Mouse (Mus musculus) splenic B cell, adult 2 months (primary cell): ENCODE data around the gene Ttll11.

Experiments used
- DNase-seq: peaks from one replicate; pipeline ENCODE4 v3.0.0-alpha.2; 2011; ENCODE audit warnings: low read depth, low spot score
- H3K27me3 ChIP-seq: 2 replicates; pipeline ENCODE4 v1.6.1; 2012; ENCODE audit warnings: mild to moderate bottlenecking, low read length, moderate library complexity, mixed read lengths; ENCODE audit not compliant: control insufficient read depth, poor library complexity, insufficient read depth, severe bottlenecking
- H3K36me3 ChIP-seq: 2 replicates; pipeline ENCODE4 v1.6.1; 2012; ENCODE audit warnings: mild to moderate bottlenecking, low read length, moderate library complexity, mixed read lengths; ENCODE audit not compliant: control insufficient read depth, poor library complexity, insufficient read depth, severe bottlenecking

Gene Ttll11

DNA sequence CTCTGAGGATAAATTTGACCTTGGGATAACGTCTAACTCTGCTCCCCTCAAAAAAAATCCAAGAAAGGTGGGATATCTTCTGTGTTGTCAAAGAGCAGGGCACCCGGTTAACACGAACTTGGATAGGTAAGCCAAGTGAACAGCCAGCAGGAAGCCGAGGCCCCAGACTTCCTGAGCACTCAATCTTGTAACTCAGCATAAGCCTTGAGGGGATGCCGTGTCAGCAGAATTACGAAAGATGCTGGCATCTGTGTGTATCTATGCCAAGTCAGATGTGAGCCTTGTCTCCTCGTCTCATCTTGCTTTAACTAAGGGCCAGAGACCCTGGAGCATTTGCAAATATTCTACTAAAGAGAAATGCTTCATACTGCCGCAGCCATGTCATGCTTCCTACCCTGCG, 36.8 kb downstream of the Ttll11 start:
- H3K36me3 ChIP-seq, result no peaks in the 10 kb centered on the region
- H3K27me3 ChIP-seq, result no peaks in the 10 kb centered on the region
- DNase-seq, result no peak

DNA sequence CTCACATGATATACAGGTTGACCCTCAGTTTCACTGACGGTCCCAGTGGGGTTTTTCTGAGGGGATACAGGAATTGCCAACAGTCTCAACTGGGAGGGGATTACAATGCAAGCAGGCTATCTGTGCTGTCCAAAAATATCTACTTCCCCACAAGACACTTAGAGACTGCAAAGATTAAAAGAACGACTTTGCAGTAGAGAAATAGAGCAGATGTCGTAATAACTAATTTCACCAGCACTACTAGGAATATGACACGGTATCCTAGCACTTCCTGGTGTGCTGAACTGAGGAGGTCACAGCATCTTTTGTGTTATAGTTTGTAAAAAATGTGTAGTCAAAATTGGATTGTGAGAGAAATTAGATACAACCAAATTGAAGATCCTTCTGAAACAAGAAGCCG, 44.7 kb downstream of the Ttll11 start:
- H3K36me3 ChIP-seq, result no peaks in the 10 kb centered on the region
- no peaks in the 10 kb centered on the region for H3K27me3 ChIP-seq
- no peak for DNase-seq

DNA sequence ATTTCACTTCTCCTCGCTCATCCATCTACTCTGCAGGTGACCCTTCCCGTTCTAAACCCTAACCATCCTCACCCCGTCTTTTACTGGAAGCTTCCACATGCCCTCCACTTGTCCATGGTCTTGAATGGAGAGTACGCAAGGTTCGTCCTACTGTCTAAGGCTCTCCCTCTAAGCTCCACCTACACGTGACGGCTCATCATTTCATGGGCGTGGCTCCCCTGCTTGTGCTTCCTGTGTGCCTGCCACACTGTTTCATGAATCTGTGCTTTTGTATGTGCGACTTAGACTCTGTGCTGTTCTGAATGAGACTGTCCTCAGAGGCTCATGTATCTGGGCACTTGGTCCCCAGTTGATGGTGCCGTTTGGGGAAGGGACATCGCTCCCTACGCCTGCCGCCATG, 46.6 kb downstream of the Ttll11 start:
- Histone ChIP-seq H3K36me3 (no peaks in the 10 kb centered on the region), H3K27me3 (no peaks in the 10 kb centered on the region)
- no peak for DNase-seq

DNA sequence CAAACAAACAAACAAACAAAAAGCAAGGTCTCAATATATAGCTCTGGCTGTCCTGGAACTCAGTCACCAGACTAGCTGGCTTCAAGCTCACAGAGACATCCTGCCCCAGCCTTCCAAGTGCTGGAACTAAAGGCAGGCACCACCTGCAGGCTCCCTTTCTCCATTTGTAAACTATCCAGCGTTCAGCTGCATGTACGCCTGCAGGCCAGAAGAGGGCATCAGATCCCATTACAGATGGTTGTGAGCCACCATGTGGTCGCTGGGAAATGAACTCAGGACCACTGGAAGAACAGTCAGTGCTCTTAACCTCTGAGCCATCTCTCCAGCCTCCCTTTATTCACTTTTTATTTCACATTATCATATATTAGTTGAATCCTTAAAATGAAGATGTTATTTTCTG, 48.1 kb downstream of the Ttll11 start:
- peak; percentile 11 for DNase-seq
- H3K36me3 ChIP-seq, result no peaks in the 10 kb centered on the region
- H3K27me3 ChIP-seq, result no peaks in the 10 kb centered on the region

DNA sequence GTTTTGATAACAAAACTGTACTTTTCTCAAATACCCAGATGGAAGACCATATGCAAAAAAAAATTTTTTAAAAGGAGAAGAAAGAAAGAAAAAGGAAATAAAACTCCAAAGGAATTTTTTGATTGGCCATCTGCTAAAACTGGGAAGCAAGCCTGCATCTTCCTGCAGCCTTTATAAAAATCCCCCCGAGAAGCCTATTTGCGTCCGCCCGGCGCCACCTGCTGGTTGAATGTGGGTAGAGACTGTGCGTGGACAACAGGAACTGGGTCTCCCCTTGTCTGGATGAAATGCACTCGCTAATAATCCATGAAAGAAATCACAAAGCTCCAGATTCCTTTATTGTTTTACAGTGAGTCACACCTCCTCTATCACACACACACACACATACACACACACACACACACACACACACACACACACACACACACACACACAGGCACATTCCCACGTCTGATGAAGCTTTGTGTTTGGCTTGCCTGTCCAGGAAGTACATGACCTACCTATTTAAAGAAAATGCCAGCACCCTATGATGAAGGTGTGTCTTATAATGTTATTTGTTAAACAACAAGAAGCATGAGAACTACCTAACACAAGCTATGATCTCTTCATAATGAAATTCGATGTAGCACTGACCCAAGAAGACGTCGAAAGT, 49.1 kb downstream of the Ttll11 start:
- DNase-seq, result peak; percentile 72
- Histone ChIP-seq H3K27me3 (no peaks in the 10 kb centered on the region), H3K36me3 (no peaks in the 10 kb centered on the region)

GRCm38 (mm10) chr2:35928133-35928532, 51.6 kb downstream of the Ttll11 start:
- Histone ChIP-seq H3K27me3 (no peaks in the 10 kb centered on the region), H3K36me3 (no peaks in the 10 kb centered on the region)
- no peak for DNase-seq

DNA sequence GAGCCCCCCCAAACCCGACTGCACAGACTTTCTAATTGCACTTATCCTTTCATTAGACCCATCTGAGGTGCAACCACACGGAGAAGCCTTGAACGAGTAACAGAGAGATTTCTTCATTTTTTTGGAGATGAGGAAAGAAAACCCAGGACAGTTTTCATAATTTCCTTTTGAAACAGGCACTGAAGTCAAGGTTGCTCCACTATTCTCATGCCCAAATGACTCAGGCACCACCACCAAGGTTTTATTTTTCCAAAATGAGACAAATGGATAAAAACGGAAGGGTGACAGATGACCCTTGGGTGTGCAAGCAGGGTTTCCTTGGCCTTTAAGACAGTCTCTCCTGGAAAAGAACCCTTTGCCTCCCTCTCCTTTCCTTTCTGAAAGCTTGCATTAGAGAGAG, 54.8 kb downstream of the Ttll11 start:
- DNase-seq, result no peak
- Histone ChIP-seq H3K36me3 (no peaks in the 10 kb centered on the region), H3K27me3 (no peaks in the 10 kb centered on the region)

- no peak for DNase-seq
- Histone ChIP-seq H3K36me3 (no peaks in the 10 kb centered on the region), H3K27me3 (no peaks in the 10 kb centered on the region)
Observed at GRCm38 (mm10) chr2:35922956-35923355, 56.8 kb downstream of the Ttll11 start.

DNA sequence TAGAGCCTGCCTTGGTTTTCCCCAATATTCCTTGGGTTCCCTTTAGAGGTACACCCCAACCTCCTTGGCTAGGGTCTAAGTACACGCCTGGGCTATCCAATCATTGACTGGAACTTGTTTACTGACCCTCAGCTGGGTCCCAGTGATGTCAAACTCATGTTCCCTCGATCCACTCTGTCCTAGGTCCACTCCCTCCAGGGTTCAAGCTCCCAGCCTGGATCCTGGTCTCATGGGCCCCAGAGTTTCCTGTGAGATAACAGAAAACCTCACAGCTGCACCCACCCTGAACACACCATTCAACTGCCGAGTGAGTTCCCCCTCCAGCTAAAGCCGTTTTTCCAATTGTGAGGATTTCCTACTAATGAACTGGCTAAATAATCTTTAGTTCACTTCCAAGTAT, 67.6 kb downstream of the Ttll11 start:
- Histone ChIP-seq H3K27me3 (no peaks in the 10 kb centered on the region), H3K36me3 (no peaks in the 10 kb centered on the region)
- DNase-seq, result no peak

GRCm38 (mm10) chr2:35911675-35912074, 68.0 kb downstream of the Ttll11 start:
- Histone ChIP-seq H3K27me3 (no peaks in the 10 kb centered on the region), H3K36me3 (no peaks in the 10 kb centered on the region)
- no peak for DNase-seq

- H3K36me3 ChIP-seq, result no peaks in the 10 kb centered on the region
- no peak for DNase-seq
- no peaks in the 10 kb centered on the region for H3K27me3 ChIP-seq
Observed at GRCm38 (mm10) chr2:35910740-35911139, 69.0 kb downstream of the Ttll11 start.

GRCm38 (mm10) chr2:35909353-35909752, 70.4 kb downstream of the Ttll11 start:
- Histone ChIP-seq H3K36me3 (no peaks in the 10 kb centered on the region), H3K27me3 (no peaks in the 10 kb centered on the region)
- no peak for DNase-seq

DNA sequence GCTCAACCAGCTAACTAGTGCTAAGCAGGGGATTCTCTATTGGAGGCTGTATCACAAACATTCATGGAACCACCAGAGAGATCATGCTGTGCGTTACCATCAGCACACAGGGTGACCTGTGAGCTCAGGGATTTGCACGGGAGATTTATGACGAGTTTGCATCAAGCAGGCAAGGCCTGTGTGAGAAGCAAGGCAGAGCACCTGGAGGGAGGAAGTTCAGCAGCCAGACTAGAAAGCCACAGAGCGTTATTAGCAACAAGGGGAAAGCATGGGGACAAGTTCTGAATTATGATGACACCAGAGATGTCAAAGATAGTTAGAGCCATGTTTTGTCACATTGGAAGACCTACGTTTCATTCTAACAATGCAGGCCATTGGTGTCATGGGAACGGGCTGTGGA, 72.1 kb downstream of the Ttll11 start:
- no peaks in the 10 kb centered on the region for H3K27me3 ChIP-seq
- no peak for DNase-seq
- H3K36me3 ChIP-seq, result no peaks in the 10 kb centered on the region

DNA sequence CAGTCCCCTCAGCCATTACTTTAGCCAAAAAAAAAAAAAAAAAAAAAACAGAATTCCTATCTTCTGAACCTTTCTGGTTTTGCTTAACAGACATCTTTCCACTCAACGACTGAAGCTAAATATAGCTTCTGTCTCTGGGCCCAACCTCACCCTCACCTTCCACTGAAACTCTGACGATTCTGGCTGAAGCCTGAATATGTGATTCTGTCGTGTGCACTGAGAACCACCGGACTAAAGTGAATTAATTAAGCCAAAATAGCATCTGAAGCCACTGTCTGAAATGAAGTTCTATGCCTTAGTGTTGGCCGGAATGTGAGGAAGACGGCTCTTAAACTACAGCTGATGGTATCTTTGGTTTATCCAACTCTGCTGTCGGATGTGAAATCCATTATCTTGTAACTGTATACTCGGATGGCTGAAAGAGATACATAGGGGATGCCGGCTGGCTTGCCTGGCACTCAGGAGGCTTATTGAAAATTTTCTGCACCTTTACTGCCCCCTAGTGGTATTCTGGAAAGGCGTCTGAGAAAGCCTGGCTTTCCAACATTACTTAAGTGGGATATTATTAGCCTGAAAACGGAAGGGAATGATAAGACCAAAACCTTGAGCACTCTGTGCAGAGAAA, 73.4 kb downstream of the Ttll11 start:
- Histone ChIP-seq H3K36me3 (no peaks in the 10 kb centered on the region), H3K27me3 (no peaks in the 10 kb centered on the region)
- DNase-seq, result peak; percentile 78

- Histone ChIP-seq H3K27me3 (no peaks in the 10 kb centered on the region), H3K36me3 (no peaks in the 10 kb centered on the region)
- DNase-seq, result no peak
Observed at GRCm38 (mm10) chr2:35900845-35901244, 78.9 kb downstream of the Ttll11 start.

DNA sequence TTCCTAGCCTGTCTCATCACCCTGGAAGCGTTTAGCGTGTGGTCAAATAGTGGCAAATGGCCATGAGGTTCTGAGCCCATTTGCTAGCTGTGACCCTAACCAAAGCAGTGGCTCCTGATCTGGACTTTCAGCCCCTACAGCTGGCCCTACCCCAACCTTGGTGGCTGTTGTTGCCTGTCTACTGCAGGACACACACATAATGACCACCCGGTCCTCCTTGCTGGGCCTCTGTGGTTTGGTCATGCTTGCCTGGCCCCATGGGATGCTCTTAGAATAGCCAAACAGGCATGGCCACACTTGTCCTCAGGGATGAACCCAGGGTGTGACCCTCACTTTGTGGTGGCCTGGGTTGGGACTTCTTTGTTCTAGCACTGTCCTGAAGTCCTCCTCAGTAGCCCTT, 80.0 kb downstream of the Ttll11 start:
- no peaks in the 10 kb centered on the region for H3K36me3 ChIP-seq
- no peaks in the 10 kb centered on the region for H3K27me3 ChIP-seq
- no peak for DNase-seq
